Mouse (Mus musculus): Measurements from ENCODE around the gene Pnck.
A peak's percentile ranks its signal among the peaks of the same experiment; 100 is the strongest.

DNA sequence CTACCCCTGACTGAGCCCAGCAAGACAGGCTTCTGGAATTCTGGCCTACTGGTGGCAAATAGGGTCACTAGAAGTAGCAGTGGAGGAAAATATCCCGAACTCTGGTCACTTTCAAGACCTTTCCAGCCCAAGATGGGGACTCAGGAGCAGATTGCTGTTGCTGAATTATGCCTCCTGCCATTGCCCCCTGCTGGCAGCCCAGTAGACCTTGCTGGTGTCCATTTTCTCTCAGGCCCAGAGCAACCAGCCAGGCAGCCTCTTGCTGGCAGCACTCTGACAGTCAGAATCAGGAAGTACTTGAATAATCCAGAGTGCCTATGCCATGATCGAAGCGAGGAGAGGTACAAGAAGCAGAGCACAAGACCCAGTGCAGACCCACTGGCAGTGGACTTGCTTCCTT lies 4.4 kb downstream of the Pnck start:
- TF ChIP-seq CTCF (IDR thresholded peaks at IDR 0.05; ENCODE audit: extremely low read depth, insufficient read depth, insufficient read length, insufficient replicate concordance) (peak; percentile 23; the same call in 1 of the 2 replicates), POLR2A (IDR thresholded peaks at IDR 0.05; ENCODE audit: low read depth, low read length) (no peak)
